Mouse (Mus musculus) heart, embryonic 11.5 days (tissue): ENCODE results near the gene Cartpt. TPM values are rescaled to one million over a fixed set of nuclear protein-coding genes. Genes with fewer than 3 reads are reported as not detected.

Experiments used
- ATAC-seq: fragments of 200-750 bp; cut with Nextera tagmentation; replicated peaks from 2 replicates; pipeline ENCODE4 v1.8.0; 2017; ENCODE audit warnings: moderate library complexity; ENCODE audit not compliant: insufficient number of reproducible peaks, low FRiP score, low TSS enrichment
- H3K27ac ChIP-seq: fragments of 300-500 bp; sonication (generic); 2 replicates; pipeline ENCODE4 v1.5.1; 2014; ENCODE audit warnings: mild to moderate bottlenecking, low read depth, low read length
- H3K27me3 ChIP-seq: fragments of 300-500 bp; sonication (generic); 2 replicates; pipeline ENCODE4 v1.6.1; 2014; ENCODE audit warnings: mild to moderate bottlenecking, low read length, mixed read lengths; ENCODE audit not compliant: control insufficient read depth, insufficient read depth
- H3K36me3 ChIP-seq: fragments of 300-500 bp; sonication (generic); 2 replicates; pipeline ENCODE4 v1.6.1; 2014; ENCODE audit warnings: mild to moderate bottlenecking, low read length, moderate library complexity, mixed read lengths; ENCODE audit not compliant: control insufficient read depth, insufficient read depth
- H3K4me1 ChIP-seq: fragments of 300-500 bp; sonication (generic); 2 replicates; pipeline ENCODE4 v1.6.1; 2014; ENCODE audit warnings: low read length; ENCODE audit not compliant: control insufficient read depth, insufficient read depth
- H3K4me2 ChIP-seq: fragments of 300-500 bp; sonication (generic); 2 replicates; pipeline ENCODE4 v1.6.1; 2014; ENCODE audit warnings: mild to moderate bottlenecking, moderate library complexity
- H3K4me3 ChIP-seq: fragments of 300-500 bp; sonication (generic); 2 replicates; pipeline ENCODE4 v1.5.1; 2014; ENCODE audit warnings: low read depth, low read length
- H3K9ac ChIP-seq: fragments of 300-500 bp; sonication (generic); 2 replicates; pipeline ENCODE4 v1.6.1; 2014; ENCODE audit warnings: mild to moderate bottlenecking, low read depth, low read length, moderate library complexity
- H3K9me3 ChIP-seq: fragments of 300-500 bp; sonication (generic); replicated peaks from 2 replicates; pipeline ENCODE4 v1.6.1; 2016; ENCODE audit warnings: low read length; ENCODE audit not compliant: control insufficient read depth
- WGBS: fragments of 180-500 bp; shearing (Covaris S2); extraction: QIAGEN DNeasy Blood & Tissue Kit; methylation state at CpG from one replicate; pipeline ENCODE4 v1.1.7; 2014; ENCODE audit not compliant: insufficient replicate concordance; 5-methylcytosine and 5-hydroxymethylcytosine counted together
- polyA plus RNA-seq: library from polyadenylated mRNA; unstranded; fragments of >200 nt; fragmentation: Nextera tagmentation; extraction: Ambion mirVana; gene quantifications from 2 replicates; pipeline ENCODE4 v1.2.1, GENCODE M21; 2014

Cartpt gene
- polyA plus RNA-seq, 1 experiment from 2014 or later: 0.62 TPM

DNA sequence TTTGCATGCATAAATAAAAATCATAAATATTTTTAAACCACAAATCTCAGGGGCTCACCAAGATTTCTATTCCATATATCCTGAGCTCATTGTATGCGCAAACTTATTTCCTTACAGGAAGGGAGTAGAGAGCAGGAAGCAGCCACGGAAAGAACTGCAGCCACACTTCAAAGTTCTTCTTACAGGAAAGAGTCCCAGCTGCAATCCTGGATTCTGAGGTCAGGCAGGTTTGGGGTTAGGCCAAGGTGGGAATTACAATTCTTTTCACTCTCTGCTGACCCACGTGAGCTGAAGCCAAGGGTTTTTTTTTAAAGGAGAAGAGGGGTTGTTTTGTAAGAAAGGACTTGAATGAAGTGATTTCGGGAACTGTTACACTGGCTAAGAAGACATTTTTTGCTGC, 49.9 kb downstream of the Cartpt start:
- no peak overlapping the region for H3K4me3 ChIP-seq
- H3K9me3 ChIP-seq: no peaks in the 10 kb centered on the region
- H3K27me3 ChIP-seq: no peaks in the 10 kb centered on the region
- H3K36me3 ChIP-seq: no peaks in the 10 kb centered on the region
- H3K4me2 ChIP-seq: no peak overlapping the region
- H3K27ac ChIP-seq: peak overlapping the region; percentile 35; the same call in 1 of the 2 replicates
- H3K4me1 ChIP-seq: peaks cover 13% of the 10 kb centered on the region
- ATAC-seq: no peak
- 35% methylated on average over 4 of the region's 4 CpGs for WGBS
- no peak overlapping the region for H3K9ac ChIP-seq

DNA sequence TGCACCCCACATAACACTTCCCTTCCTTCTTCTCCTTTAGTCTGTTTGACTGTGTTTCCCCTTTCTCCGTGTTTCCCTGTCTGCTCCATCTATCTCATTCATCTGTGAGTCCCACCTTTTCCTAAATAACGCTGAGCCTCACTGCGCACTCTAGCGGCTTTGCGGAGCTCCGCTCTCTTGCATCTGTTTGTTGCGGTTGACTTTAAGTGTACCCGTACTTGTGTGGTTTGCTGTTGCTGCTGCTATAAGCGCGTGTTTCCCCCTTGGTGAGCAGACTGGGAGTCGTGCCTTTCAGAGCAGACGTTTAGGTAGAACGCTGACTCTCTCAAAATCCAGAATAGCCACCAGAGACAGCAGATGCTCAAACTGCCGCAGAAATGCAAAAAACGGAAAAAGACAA, 51.3 kb downstream of the Cartpt start:
- Histone ChIP-seq H3K4me1 (peaks cover 13% of the 10 kb centered on the region), H3K9ac (no peak overlapping the region), H3K27me3 (no peaks in the 10 kb centered on the region), H3K27ac (no peak overlapping the region), H3K9me3 (no peaks in the 10 kb centered on the region), H3K36me3 (no peaks in the 10 kb centered on the region), H3K4me3 (no peak overlapping the region), H3K4me2 (no peak overlapping the region; the same call in 1 of the 2 replicates)
- WGBS: 38% methylated on average over 15 of the region's 15 CpGs
- ATAC-seq: no peak

Other genes with a start within 250 kb of the Cartpt start
- gene Mccc2, start 114.5 kb upstream of the Cartpt start, polyA plus RNA-seq: 31.0 and 34.2 TPM in 2 replicates
- gene Bdp1, start 203.0 kb upstream of the Cartpt start, polyA plus RNA-seq: 15.4 and 22.6 TPM in 2 replicates
- 118 and 128 TPM in 2 replicates for gene Serf1, start 206.9 kb upstream of the Cartpt start, polyA plus RNA-seq
- gene Smn1, start 223.8 kb upstream of the Cartpt start, polyA plus RNA-seq: 41.7 and 44.0 TPM in 2 replicates